Mouse (Mus musculus) spleen, adult 2 months (tissue): ENCODE results near the gene Doc2a.

Experiments
- CTCF ChIP-seq: fragments of 200-500 bp; IDR thresholded peaks from 2 replicates; pipeline ENCODE4 v1.5.1; 2011; ENCODE audit warnings: mild to moderate bottlenecking, inconsistent platforms; ENCODE audit not compliant: insufficient read depth, insufficient read length, insufficient replicate concordance; ENCODE audit errors: extremely low read depth
- POLR2A ChIP-seq: fragments of 200-500 bp; IDR thresholded peaks from 2 replicates; pipeline ENCODE4 v1.6.1; 2011; ENCODE audit warnings: low read depth, low read length, inconsistent platforms

DNA sequence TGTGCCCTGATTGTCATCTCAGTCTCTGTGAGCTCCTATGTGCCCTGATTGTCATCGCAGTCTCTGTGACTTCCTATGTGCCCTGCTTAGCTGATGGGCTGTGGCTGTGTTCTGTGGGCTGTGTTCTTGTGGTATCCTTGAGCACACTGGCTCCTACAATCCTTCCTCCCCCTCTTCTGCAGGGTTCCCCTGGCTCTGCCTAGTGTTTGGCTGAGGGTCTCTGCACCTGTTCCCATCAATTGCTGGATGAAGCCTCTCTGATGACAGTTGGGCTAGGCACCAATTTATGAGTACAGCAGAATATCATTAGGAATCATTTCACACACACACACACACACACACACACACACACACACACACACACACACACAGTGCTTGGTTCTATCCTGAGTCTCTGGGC, 13.9 kb upstream of the Doc2a start:
- TF ChIP-seq CTCF, result no peak
- TF ChIP-seq POLR2A, result no peak
